Mouse (Mus musculus): ENCODE results near the gene Gm14419.
"Not testable (repeated sequence)": the region's sequence is repeated elsewhere in the genome, so short reads cannot be mapped to it uniquely, and the experiment has no call there.

Gene Gm14419

DNA sequence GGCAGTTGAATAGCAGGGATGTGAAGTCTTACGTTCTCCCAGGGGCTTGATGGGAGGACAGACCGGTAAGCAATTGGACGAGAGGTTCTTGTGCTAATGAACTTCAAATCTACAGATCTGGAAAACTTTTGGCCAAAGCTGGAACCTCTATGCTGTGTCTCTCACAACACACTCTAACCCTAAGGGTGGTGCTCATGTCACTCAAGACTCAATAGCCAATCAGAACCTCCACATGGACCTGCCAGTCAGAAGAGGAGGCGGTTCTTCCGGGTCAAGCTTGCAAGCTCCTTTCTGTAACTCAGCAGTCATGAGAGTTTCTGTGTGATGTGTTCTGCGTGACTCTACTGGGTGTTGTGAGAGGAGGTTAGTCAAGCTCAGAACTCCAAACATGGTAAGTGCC lies at the start of gene Gm14419:
Gm14419 (plus strand) TSS at position 301 of the 400 bp plus-strand sequence.
- DNase-seq (ENCODE audit: low spot score): not testable (repeated sequence)

All from embryo, embryonic 10.5 days (tissue).